Mouse (Mus musculus) neural tube, embryonic 11.5 days (tissue): ENCODE data around the gene Tspan12. TPM values are rescaled to one million over a fixed set of nuclear protein-coding genes. Genes with fewer than 3 reads are reported as not detected.

ENCODE experiments used
- ATAC-seq: fragments of 200-750 bp; cut with Nextera tagmentation; 2 replicates; pipeline ENCODE4 v1.8.0; 2017; ENCODE audit warnings: moderate number of reproducible peaks, mild to moderate bottlenecking, moderate TSS enrichment, moderate library complexity; ENCODE audit not compliant: insufficient read depth, low FRiP score, low TSS enrichment
- DNase-seq: peaks from one replicate; pipeline ENCODE4 v3.0.0-alpha.2; 2015; ENCODE audit warnings: low spot score
- H3K27ac ChIP-seq: fragments of 300-500 bp; sonication (generic); 2 replicates; pipeline ENCODE4 v1.5.1; 2014; ENCODE audit warnings: low read depth, mild to moderate bottlenecking, low read length
- H3K27me3 ChIP-seq: fragments of 300-500 bp; sonication (generic); 2 replicates; pipeline ENCODE4 v1.6.1; 2014; ENCODE audit warnings: mild to moderate bottlenecking, low read length, mixed read lengths; ENCODE audit not compliant: control insufficient read depth, insufficient read depth
- H3K36me3 ChIP-seq: fragments of 300-500 bp; sonication (generic); 2 replicates; pipeline ENCODE4 v1.6.1; 2014; ENCODE audit warnings: mild to moderate bottlenecking, low read length, moderate library complexity, mixed read lengths; ENCODE audit not compliant: control insufficient read depth, insufficient read depth
- H3K4me1 ChIP-seq: fragments of 300-500 bp; sonication (generic); 2 replicates; pipeline ENCODE4 v1.6.1; 2014; ENCODE audit warnings: low read length, mixed read lengths; ENCODE audit not compliant: control insufficient read depth, insufficient read depth
- H3K4me2 ChIP-seq: fragments of 300-500 bp; sonication (generic); 2 replicates; pipeline ENCODE4 v1.6.1; 2014; ENCODE audit warnings: low read depth, mild to moderate bottlenecking, moderate library complexity
- H3K4me3 ChIP-seq: fragments of 300-500 bp; sonication (generic); 2 replicates; pipeline ENCODE4 v1.5.1; 2014; ENCODE audit warnings: low read depth, low read length
- H3K9ac ChIP-seq: fragments of 300-500 bp; sonication (generic); 2 replicates; pipeline ENCODE4 v1.6.1; 2014; ENCODE audit warnings: mild to moderate bottlenecking, low read length
- H3K9me3 ChIP-seq: fragments of 300-500 bp; sonication (generic); 2 replicates; pipeline ENCODE4 v1.6.1; 2016; ENCODE audit warnings: low read length; ENCODE audit not compliant: control insufficient read depth
- WGBS: fragments of 180-500 bp; shearing (Covaris S2); extraction: QIAGEN DNeasy Blood & Tissue Kit; methylation state at CpG from one replicate; pipeline ENCODE4 v1.1.7; 2014; 5-methylcytosine and 5-hydroxymethylcytosine counted together
- polyA plus RNA-seq: library from polyadenylated mRNA; unstranded; fragments of >200 nt; fragmentation: Nextera tagmentation; extraction: Ambion mirVana; gene quantifications from 2 replicates; pipeline ENCODE4 v1.2.1, GENCODE M21; 2014

Gene Tspan12
- polyA plus RNA-seq, 1 experiment from 2014 or later: 70.5 TPM

GRCm38 (mm10) chr6:21839244-21839814 is 13.0 kb downstream of the Tspan12 start:
- ATAC-seq: no peak
- no peak for DNase-seq
- no peak overlapping the region for H3K4me3 ChIP-seq
- H3K27me3 ChIP-seq: no peaks in the 10 kb centered on the region
- H3K27ac ChIP-seq: no peak overlapping the region
- 66% methylated on average over 10 of the region's 10 CpGs for WGBS
- no peak overlapping the region for H3K4me2 ChIP-seq
- H3K36me3 ChIP-seq: no peaks in the 10 kb centered on the region
- 0 out of 2 replicates have a peak, but pooled peaks cover 2% of the 10 kb centered on the region for H3K4me1 ChIP-seq
- H3K9ac ChIP-seq: no peak overlapping the region
- no peaks in the 10 kb centered on the region for H3K9me3 ChIP-seq

GRCm38 (mm10) chr6:21833531-21833930 is 18.8 kb downstream of the Tspan12 start:
- H3K27me3 ChIP-seq: no peaks in the 10 kb centered on the region
- no peaks in the 10 kb centered on the region for H3K9me3 ChIP-seq
- ATAC-seq (no peak), DNase-seq (no peak)
- H3K36me3 ChIP-seq: no peaks in the 10 kb centered on the region
- no peak overlapping the region for H3K9ac ChIP-seq
- H3K27ac ChIP-seq: no peak overlapping the region
- WGBS: 92% methylated on average over 4 of the region's 4 CpGs
- H3K4me1 ChIP-seq: no peaks in the 10 kb centered on the region
- no peak overlapping the region for H3K4me2 ChIP-seq
- no peak overlapping the region for H3K4me3 ChIP-seq

- Histone ChIP-seq H3K36me3 (no peaks in the 10 kb centered on the region), H3K9me3 (no peaks in the 10 kb centered on the region), H3K27me3 (no peaks in the 10 kb centered on the region), H3K27ac (no peak overlapping the region), H3K9ac (no peak overlapping the region), H3K4me2 (no peak overlapping the region), H3K4me1 (no peaks in the 10 kb centered on the region), H3K4me3 (no peak overlapping the region)
- 83% methylated on average over 3 of the region's 3 CpGs for WGBS
- DNase-seq (no peak), ATAC-seq (no peak)
These were observed 20.4 kb downstream of the Tspan12 start for GRCm38 (mm10) chr6:21831871-21832270.

- Histone ChIP-seq H3K4me2 (no peak overlapping the region), H3K27ac (no peak overlapping the region), H3K27me3 (no peaks in the 10 kb centered on the region), H3K9ac (no peak overlapping the region), H3K36me3 (no peaks in the 10 kb centered on the region), H3K9me3 (no peaks in the 10 kb centered on the region), H3K4me1 (no peaks in the 10 kb centered on the region), H3K4me3 (no peak overlapping the region)
- DNase-seq (no peak), ATAC-seq (no peak)
- 81% methylated on average over 6 of the region's 6 CpGs for WGBS
These were observed 21.4 kb downstream of the Tspan12 start for GRCm38 (mm10) chr6:21830931-21831330.

- Histone ChIP-seq H3K27me3 (no peaks in the 10 kb centered on the region), H3K4me2 (no peak overlapping the region), H3K4me1 (no peaks in the 10 kb centered on the region), H3K36me3 (no peaks in the 10 kb centered on the region), H3K27ac (no peak overlapping the region), H3K9me3 (no peaks in the 10 kb centered on the region), H3K9ac (no peak overlapping the region), H3K4me3 (no peak overlapping the region)
- WGBS: 80% methylated on average over 7 of the region's 7 CpGs
- DNase-seq: no peak
- no peak for ATAC-seq
These were observed 22.4 kb downstream of the Tspan12 start for GRCm38 (mm10) chr6:21829930-21830329.

- H3K9ac ChIP-seq: no peak overlapping the region
- H3K4me2 ChIP-seq: no peak overlapping the region
- DNase-seq (no peak), ATAC-seq (no peak)
- H3K36me3 ChIP-seq: no peaks in the 10 kb centered on the region
- no peaks in the 10 kb centered on the region for H3K4me1 ChIP-seq
- no peak overlapping the region for H3K4me3 ChIP-seq
- no peaks in the 10 kb centered on the region for H3K9me3 ChIP-seq
- no peaks in the 10 kb centered on the region for H3K27me3 ChIP-seq
- no peak overlapping the region for H3K27ac ChIP-seq
- 73% methylated on average over 4 of the region's 4 CpGs for WGBS
These were observed 23.9 kb downstream of the Tspan12 start for GRCm38 (mm10) chr6:21828437-21828836.

- H3K27ac ChIP-seq: no peak overlapping the region
- no peaks in the 10 kb centered on the region for H3K36me3 ChIP-seq
- DNase-seq: no peak
- H3K4me2 ChIP-seq: no peak overlapping the region
- H3K4me3 ChIP-seq: no peak overlapping the region
- H3K9ac ChIP-seq: no peak overlapping the region
- H3K27me3 ChIP-seq: no peaks in the 10 kb centered on the region
- H3K4me1 ChIP-seq: no peaks in the 10 kb centered on the region
- ATAC-seq: no peak
- no peaks in the 10 kb centered on the region for H3K9me3 ChIP-seq
- 88% methylated on average over 7 of the region's 7 CpGs for whole genome bisulfite sequencing
These were observed 24.3 kb downstream of the Tspan12 start for GRCm38 (mm10) chr6:21828001-21828400.

- no peak overlapping the region for H3K9ac ChIP-seq
- H3K9me3 ChIP-seq: no peaks in the 10 kb centered on the region
- DNase-seq (no peak), ATAC-seq (no peak)
- no peak overlapping the region for H3K4me2 ChIP-seq
- H3K27me3 ChIP-seq: no peaks in the 10 kb centered on the region
- no peak overlapping the region for H3K4me3 ChIP-seq
- H3K36me3 ChIP-seq: no peaks in the 10 kb centered on the region
- H3K27ac ChIP-seq: no peak overlapping the region
- H3K4me1 ChIP-seq: no peaks in the 10 kb centered on the region
- 85% methylated on average over 7 of the region's 7 CpGs for WGBS
These were observed 28.6 kb downstream of the Tspan12 start for GRCm38 (mm10) chr6:21823694-21824093.

GRCm38 (mm10) chr6:21823281-21823680 is 29.0 kb downstream of the Tspan12 start:
- H3K4me3 ChIP-seq: no peak overlapping the region
- WGBS: 50% methylated on average over 8 of the region's 8 CpGs
- H3K9ac ChIP-seq: no peak overlapping the region
- no peak overlapping the region for H3K4me2 ChIP-seq
- no peak overlapping the region for H3K27ac ChIP-seq
- H3K9me3 ChIP-seq: no peaks in the 10 kb centered on the region
- H3K27me3 ChIP-seq: no peaks in the 10 kb centered on the region
- no peaks in the 10 kb centered on the region for H3K4me1 ChIP-seq
- ATAC-seq: no peak
- H3K36me3 ChIP-seq: no peaks in the 10 kb centered on the region
- DNase-seq: no peak
